Mouse (Mus musculus): ENCODE results near the gene Bicc1. TPM values are rescaled to one million over a fixed set of nuclear protein-coding genes. Genes with fewer than 3 reads are reported as not detected.

Gene Bicc1
- polyA plus RNA-seq, 1 experiment, result 1.6 TPM

GRCm38 (mm10) chr10:71052748-71053147 lies 106.8 kb downstream of the Bicc1 start:
- TF ChIP-seq POLR2A (IDR thresholded peaks at IDR 0.05; ENCODE audit: insufficient read depth, low read length) (no peak), CTCF (IDR thresholded peaks at IDR 0.05; ENCODE audit: low read depth, low read length) (no peak), EP300 (IDR thresholded peaks at IDR 0.05; ENCODE audit: insufficient read depth, low read depth, low read length) (no peak)

GRCm38 (mm10) chr10:71052208-71052607 lies 107.3 kb downstream of the Bicc1 start:
- Histone ChIP-seq H3K4me1 (ENCODE audit: control insufficient read depth, insufficient read depth, low read length) (no peaks in the 10 kb centered on the region), H3K27ac (ENCODE audit: insufficient read depth, low read length) (no peak overlapping the region), H3K9ac (ENCODE audit: low read depth, poor library complexity, severe bottlenecking) (no peak overlapping the region), H3K9me3 (replicated peaks; ENCODE audit: control insufficient read depth, insufficient read depth, low read length, poor library complexity, severe bottlenecking) (no peaks in the 10 kb centered on the region), H3K27me3 (ENCODE audit: control insufficient read depth, insufficient read depth, low read length, poor library complexity, severe bottlenecking) (no peaks in the 10 kb centered on the region), H3K4me3 (ENCODE audit: low read depth, low read length) (no peak overlapping the region), H3K36me3 (ENCODE audit: control insufficient read depth, insufficient read depth, low read length, poor library complexity, severe bottlenecking) (no peaks in the 10 kb centered on the region)
- TF ChIP-seq POLR2A (IDR thresholded peaks at IDR 0.05; ENCODE audit: insufficient read depth, low read length) (no peak), CTCF (IDR thresholded peaks at IDR 0.05; ENCODE audit: low read depth, low read length) (no peak), EP300 (IDR thresholded peaks at IDR 0.05; ENCODE audit: insufficient read depth, low read depth, low read length) (no peak)

More at GRCm38 (mm10) chr10:71052748-71053147, 106.8 kb downstream of the Bicc1 start:
- no peak overlapping the region for H3K9ac ChIP-seq (ENCODE audit: low read depth, poor library complexity, severe bottlenecking)
- no peak overlapping the region for H3K27ac ChIP-seq (ENCODE audit: insufficient read depth, low read length)
- H3K4me3 ChIP-seq (ENCODE audit: low read depth, low read length), result no peak overlapping the region
- no peaks in the 10 kb centered on the region for H3K9me3 ChIP-seq (replicated peaks; ENCODE audit: control insufficient read depth, insufficient read depth, low read length, poor library complexity, severe bottlenecking)
- no peaks in the 10 kb centered on the region for H3K27me3 ChIP-seq (ENCODE audit: control insufficient read depth, insufficient read depth, low read length, poor library complexity, severe bottlenecking)
- H3K4me1 ChIP-seq (ENCODE audit: control insufficient read depth, insufficient read depth, low read length), result no peaks in the 10 kb centered on the region
- no peaks in the 10 kb centered on the region for H3K36me3 ChIP-seq (ENCODE audit: control insufficient read depth, insufficient read depth, low read length, poor library complexity, severe bottlenecking)

GRCm38 (mm10) chr10:71050722-71051333 lies 108.7 kb downstream of the Bicc1 start:
- H3K4me1 ChIP-seq (ENCODE audit: control insufficient read depth, insufficient read depth, low read length), result no peaks in the 10 kb centered on the region
- H3K36me3 ChIP-seq (ENCODE audit: control insufficient read depth, insufficient read depth, low read length, poor library complexity, severe bottlenecking), result no peaks in the 10 kb centered on the region
- no peaks in the 10 kb centered on the region for H3K9me3 ChIP-seq (replicated peaks; ENCODE audit: control insufficient read depth, insufficient read depth, low read length, poor library complexity, severe bottlenecking)
- no peak overlapping the region for H3K4me3 ChIP-seq (ENCODE audit: low read depth, low read length)
- H3K27ac ChIP-seq (ENCODE audit: insufficient read depth, low read length), result no peak overlapping the region
- TF ChIP-seq CTCF (IDR thresholded peaks at IDR 0.05; ENCODE audit: low read depth, low read length) (no peak), POLR2A (IDR thresholded peaks at IDR 0.05; ENCODE audit: insufficient read depth, low read length) (no peak), EP300 (IDR thresholded peaks at IDR 0.05; ENCODE audit: insufficient read depth, low read depth, low read length) (no peak)
- no peak overlapping the region for H3K9ac ChIP-seq (ENCODE audit: low read depth, poor library complexity, severe bottlenecking)
- no peaks in the 10 kb centered on the region for H3K27me3 ChIP-seq (ENCODE audit: control insufficient read depth, insufficient read depth, low read length, poor library complexity, severe bottlenecking)

GRCm38 (mm10) chr10:71049294-71049693 lies 110.2 kb downstream of the Bicc1 start:
- no peaks in the 10 kb centered on the region for H3K4me1 ChIP-seq (ENCODE audit: control insufficient read depth, insufficient read depth, low read length)
- TF ChIP-seq POLR2A (IDR thresholded peaks at IDR 0.05; ENCODE audit: insufficient read depth, low read length) (no peak), CTCF (IDR thresholded peaks at IDR 0.05; ENCODE audit: low read depth, low read length) (no peak), EP300 (IDR thresholded peaks at IDR 0.05; ENCODE audit: insufficient read depth, low read depth, low read length) (no peak)
- H3K9ac ChIP-seq (ENCODE audit: low read depth, poor library complexity, severe bottlenecking), result no peak overlapping the region
- H3K27me3 ChIP-seq (ENCODE audit: control insufficient read depth, insufficient read depth, low read length, poor library complexity, severe bottlenecking), result no peaks in the 10 kb centered on the region
- no peak overlapping the region for H3K27ac ChIP-seq (ENCODE audit: insufficient read depth, low read length)
- H3K36me3 ChIP-seq (ENCODE audit: control insufficient read depth, insufficient read depth, low read length, poor library complexity, severe bottlenecking), result no peaks in the 10 kb centered on the region
- no peaks in the 10 kb centered on the region for H3K9me3 ChIP-seq (replicated peaks; ENCODE audit: control insufficient read depth, insufficient read depth, low read length, poor library complexity, severe bottlenecking)
- H3K4me3 ChIP-seq (ENCODE audit: low read depth, low read length), result no peak overlapping the region

GRCm38 (mm10) chr10:71044410-71044809 lies 115.1 kb downstream of the Bicc1 start:
- Histone ChIP-seq H3K4me3 (ENCODE audit: low read depth, low read length) (no peak overlapping the region), H3K27me3 (ENCODE audit: control insufficient read depth, insufficient read depth, low read length, poor library complexity, severe bottlenecking) (no peaks in the 10 kb centered on the region), H3K27ac (ENCODE audit: insufficient read depth, low read length) (no peak overlapping the region), H3K9ac (ENCODE audit: low read depth, poor library complexity, severe bottlenecking) (no peak overlapping the region), H3K4me1 (ENCODE audit: control insufficient read depth, insufficient read depth, low read length) (no peaks in the 10 kb centered on the region), H3K36me3 (ENCODE audit: control insufficient read depth, insufficient read depth, low read length, poor library complexity, severe bottlenecking) (no peaks in the 10 kb centered on the region), H3K9me3 (replicated peaks; ENCODE audit: control insufficient read depth, insufficient read depth, low read length, poor library complexity, severe bottlenecking) (no peaks in the 10 kb centered on the region)
- TF ChIP-seq POLR2A (IDR thresholded peaks at IDR 0.05; ENCODE audit: insufficient read depth, low read length), result no peak

GRCm38 (mm10) chr10:71041874-71042273 lies 117.6 kb downstream of the Bicc1 start:
- Histone ChIP-seq H3K9ac (ENCODE audit: low read depth, poor library complexity, severe bottlenecking) (no peak overlapping the region), H3K27me3 (ENCODE audit: control insufficient read depth, insufficient read depth, low read length, poor library complexity, severe bottlenecking) (no peaks in the 10 kb centered on the region), H3K36me3 (ENCODE audit: control insufficient read depth, insufficient read depth, low read length, poor library complexity, severe bottlenecking) (no peaks in the 10 kb centered on the region), H3K9me3 (replicated peaks; ENCODE audit: control insufficient read depth, insufficient read depth, low read length, poor library complexity, severe bottlenecking) (no peaks in the 10 kb centered on the region), H3K27ac (ENCODE audit: insufficient read depth, low read length) (no peak overlapping the region), H3K4me3 (ENCODE audit: low read depth, low read length) (no peak overlapping the region), H3K4me1 (ENCODE audit: control insufficient read depth, insufficient read depth, low read length) (no peaks in the 10 kb centered on the region)
- TF ChIP-seq CTCF (IDR thresholded peaks at IDR 0.05; ENCODE audit: low read depth, low read length) (no peak), POLR2A (IDR thresholded peaks at IDR 0.05; ENCODE audit: insufficient read depth, low read length) (no peak), EP300 (IDR thresholded peaks at IDR 0.05; ENCODE audit: insufficient read depth, low read depth, low read length) (no peak)
